Mouse (Mus musculus): ENCODE results near the gene Fam69a.
"Not testable (repeated sequence)": the region's sequence is repeated elsewhere in the genome, so short reads cannot be mapped to it uniquely, and the experiment has no call there.

Fam69a gene

DNA sequence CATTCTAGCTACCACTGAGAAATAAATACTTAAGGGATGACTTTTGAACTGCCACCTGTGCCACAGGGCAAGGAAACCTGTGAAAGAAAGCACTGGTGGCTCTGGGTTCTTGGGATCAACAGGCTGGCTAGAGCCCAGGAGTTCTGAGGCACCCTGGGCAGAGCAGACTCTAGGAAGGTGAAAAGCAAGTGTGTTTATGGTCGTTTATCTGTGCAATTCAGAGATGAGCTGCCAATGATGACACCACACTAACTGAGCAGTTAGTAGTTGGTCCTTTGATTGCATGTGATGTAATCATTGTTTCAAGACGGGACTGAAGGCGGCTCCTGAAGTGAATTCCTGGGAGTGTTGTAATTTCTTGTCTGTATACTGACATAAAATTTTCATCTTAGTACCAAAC, 82.6 kb downstream of the Fam69a start:
- DNase-seq (ENCODE audit: low read depth, low spot score) = no peak

DNA sequence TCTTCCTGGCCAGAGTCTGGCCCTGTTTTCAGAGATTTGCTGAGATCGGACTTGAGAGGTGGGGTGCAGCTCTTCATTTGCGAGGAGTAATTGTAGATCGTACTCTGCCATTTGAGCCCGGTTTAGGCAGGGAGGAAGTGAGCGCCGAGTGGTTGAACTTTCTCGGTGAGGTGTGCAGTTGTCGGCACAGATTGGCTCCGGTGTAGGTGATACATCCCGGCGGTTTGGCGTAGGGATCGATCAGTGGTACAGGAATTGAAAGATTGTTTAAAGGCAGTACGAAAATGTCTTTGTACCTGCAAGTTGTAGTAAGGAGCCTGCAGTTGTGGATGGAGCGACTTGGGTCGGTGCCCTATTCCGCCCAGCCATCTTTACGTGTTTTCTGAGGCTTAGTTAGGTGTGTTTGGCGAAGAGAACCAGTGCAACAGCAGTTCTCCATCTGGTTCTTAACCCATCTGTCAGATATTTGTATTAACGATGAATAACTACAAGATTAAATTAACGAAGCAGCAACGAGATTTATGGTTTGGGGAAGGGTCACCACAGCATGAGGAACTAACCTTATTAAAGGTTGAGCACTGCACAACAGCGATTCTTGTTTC, 85.8 kb downstream of the Fam69a start:
- no peak for DNase-seq (ENCODE audit: low read depth, low spot score)

DNA sequence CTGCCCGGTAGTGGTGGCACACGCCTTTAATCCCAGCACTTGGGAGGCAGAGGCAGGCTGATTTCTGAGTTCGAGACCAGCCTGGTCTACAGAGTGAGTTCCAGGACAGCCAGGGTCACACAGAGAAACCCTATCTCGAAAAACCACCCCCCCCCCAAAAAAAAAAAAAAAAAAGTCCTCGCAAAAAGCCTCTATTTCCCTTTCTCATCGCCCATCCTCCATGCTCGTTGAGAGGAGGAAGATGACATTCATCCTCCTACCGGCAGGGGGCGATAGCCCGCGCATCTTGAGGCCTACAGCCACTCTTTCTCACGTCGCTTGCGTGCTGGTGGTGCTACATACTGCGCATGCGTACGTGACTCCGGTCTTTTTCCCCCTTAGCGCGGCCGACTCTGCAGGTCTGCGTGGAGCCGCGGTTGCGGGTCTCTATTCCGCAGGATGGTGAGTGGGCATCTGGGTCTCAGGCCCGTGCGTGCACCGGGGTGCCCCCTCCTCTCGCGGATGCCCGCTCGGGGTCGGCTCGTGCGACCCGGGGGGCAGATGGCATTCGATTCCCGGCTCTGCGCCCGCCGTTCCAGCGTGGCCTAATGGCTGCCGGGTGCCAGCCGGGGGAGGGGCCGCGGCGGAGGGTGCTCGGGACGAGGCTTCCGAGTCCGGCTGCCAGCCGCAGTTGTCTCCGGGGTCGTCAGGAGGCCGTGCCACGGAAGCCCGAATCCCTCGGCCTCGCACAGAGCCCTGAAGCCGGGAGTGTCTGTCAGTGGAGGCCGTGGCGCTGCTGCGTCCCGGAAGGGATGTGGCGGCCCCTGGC, 86.5 kb downstream of the Fam69a start, which contains the start of gene Rpl5:
TSS of gene Rpl5 (plus strand) at position 297 of the 808 bp plus-strand sequence.
- DNase-seq (ENCODE audit: low read depth, low spot score) = peak; percentile 92

DNA sequence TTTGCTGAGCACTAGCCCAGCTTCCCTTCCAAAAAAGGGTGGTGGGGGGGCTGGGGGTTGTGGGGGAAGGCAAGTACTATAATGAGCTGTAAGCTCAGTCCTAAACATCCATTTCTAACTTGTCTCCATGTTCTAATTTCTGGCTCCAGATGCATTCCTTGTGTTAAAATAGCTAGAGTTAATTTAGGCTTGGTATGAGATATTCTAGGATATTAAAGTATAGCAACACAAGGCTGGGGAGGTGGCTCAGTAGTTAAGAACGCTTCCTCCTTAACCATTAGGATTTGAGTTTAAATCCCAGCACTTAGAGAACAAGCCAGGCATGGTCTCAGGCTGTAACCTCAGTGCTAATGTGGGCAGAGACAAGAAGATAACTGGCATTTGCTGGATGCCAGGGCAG, 90.6 kb downstream of the Fam69a start:
- no peak for DNase-seq (ENCODE audit: low read depth, low spot score)

DNA sequence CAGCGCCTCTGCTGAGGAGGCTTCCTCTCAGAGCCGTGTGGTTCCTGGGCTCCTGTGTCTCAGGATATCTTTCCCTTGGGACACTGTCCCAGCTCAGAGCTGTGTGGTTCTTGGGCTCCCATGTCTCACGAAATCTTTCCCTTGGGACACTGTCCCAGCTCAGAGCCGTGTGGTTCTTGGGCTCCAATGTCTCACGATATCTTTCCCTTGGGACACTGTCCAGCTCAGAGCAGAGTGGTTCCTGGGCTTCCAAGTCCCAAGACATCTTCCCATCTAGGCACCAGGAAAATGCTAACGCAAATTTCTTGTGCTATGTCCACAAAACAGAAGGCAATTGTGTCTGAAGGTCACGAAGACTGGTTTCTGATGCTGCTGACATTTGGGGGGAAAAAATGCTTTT, 92.2 kb downstream of the Fam69a start:
- DNase-seq (ENCODE audit: low read depth, low spot score) = no peak

DNA sequence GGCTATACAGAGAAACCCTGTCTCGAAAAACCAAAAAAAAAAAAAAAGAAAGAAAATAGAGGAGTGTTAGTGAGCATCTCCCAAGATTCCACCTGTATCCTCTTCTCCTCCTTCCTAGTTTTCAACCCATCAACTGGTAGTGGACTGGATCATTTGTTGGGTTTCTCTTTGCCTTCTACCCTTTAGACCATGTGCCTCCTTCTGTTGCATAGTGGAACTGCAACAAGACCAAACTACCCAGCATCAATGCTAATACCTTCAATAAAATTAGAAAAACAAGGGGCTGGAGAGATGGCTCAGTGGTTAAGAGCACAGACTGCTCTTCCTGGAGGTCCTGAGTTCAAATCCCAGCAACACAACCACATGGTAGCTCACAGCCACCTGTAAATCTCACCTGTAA, 95.4 kb downstream of the Fam69a start:
- not testable (repeated sequence) for DNase-seq (ENCODE audit: low read depth, low spot score)

DNA sequence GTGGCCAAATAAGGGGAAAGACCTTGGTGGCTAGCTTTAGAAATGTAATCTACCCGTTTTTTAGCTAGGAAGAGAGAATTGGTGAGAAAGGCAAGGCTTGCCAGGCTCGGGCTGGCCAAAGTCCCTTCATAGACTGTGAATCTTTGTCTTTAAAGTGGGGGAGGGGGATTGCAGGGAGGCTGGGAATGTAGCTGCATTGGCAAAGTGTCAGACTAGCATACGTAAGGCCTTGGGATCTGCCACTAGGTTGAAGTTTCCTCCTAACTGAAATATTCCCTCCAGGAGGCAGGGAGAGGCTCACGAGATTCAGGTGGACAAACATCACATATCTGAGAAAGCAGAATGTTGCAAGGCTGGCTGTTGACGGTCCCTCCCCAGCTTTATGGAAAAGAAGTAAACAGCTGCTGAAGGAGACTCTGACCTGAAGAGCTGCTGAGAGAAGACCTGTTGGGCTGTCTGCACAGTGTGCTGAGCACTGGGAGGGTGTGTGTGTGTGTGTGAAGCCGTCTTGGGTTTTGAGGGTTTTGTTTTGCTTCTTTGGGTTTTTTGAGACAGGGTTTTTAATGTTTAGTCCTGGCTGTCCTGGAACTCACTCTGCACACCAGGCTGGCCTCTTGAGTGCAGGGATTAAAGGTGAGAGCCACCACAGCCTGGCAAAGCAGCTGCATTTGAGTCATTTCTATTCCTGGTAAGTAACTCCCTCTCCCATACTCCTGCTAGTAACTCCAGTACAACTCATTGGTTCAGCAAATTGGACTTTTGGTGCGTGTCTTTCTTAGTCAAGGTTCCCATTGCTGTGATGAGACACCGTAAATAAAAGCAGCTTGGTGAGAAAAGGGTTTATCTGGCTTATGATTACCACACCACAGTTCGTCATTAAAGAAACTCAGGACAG, 96.6 kb downstream of the Fam69a start:
- DNase-seq (ENCODE audit: low read depth, low spot score) = no peak

DNA sequence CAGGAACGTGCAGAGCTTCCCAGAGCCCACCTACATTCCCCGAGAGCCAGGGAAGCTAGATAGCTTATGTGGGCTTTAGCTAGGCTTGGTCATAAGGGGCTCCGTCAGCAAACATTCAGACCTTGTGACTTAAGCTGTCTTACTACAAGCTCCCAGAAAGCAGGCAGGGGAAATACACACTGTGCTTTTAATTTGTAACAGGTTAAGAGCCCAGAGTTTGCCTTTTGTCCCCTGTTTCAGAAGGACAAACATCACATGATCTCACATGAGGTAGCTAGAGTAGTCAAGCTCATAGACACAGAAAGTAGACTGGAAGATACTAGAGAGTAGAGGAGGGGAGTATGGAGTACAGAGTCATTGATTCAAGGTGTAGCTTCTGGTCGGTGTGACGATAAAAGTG, 106.2 kb downstream of the Fam69a start:
- no peak for DNase-seq (ENCODE audit: low read depth, low spot score)

DNA sequence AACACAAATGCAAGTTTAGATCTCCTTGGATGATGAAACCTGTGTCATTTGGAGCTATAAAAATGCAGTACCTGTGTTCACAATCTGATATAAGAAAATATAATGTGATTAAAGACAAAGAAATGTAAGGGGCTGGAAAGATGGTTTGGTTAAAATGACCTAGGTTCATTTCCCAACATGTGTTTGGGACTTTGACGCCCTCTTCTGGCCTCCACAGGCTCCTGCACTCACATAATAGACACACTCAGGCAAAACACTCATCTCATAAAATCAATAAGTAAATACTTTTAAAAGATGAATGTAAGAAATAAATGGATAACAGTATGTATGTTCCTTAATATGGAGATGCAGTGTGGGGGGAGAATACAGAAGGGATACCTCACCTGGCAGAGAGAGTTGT, 109.8 kb downstream of the Fam69a start:
- no peak for DNase-seq (ENCODE audit: low read depth, low spot score)

DNA sequence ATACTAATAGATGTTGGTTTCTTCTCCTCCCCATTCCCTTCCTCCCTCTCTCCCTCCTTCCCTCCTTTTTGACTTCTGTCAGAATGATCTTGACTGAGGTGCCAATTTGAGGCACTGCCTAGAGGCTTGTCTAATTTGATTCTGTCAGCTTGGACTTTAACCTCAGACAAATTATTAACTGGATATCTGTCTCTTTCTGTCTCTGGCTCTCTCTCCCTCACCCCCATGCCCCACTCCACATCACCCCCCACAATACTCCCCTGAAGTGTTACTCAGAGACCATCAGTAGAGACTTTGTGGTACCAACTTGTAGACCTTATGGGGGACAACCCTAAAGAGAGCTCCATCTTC, 111.6 kb downstream of the Fam69a start:
- DNase-seq (ENCODE audit: low read depth, low spot score) = no peak

DNA sequence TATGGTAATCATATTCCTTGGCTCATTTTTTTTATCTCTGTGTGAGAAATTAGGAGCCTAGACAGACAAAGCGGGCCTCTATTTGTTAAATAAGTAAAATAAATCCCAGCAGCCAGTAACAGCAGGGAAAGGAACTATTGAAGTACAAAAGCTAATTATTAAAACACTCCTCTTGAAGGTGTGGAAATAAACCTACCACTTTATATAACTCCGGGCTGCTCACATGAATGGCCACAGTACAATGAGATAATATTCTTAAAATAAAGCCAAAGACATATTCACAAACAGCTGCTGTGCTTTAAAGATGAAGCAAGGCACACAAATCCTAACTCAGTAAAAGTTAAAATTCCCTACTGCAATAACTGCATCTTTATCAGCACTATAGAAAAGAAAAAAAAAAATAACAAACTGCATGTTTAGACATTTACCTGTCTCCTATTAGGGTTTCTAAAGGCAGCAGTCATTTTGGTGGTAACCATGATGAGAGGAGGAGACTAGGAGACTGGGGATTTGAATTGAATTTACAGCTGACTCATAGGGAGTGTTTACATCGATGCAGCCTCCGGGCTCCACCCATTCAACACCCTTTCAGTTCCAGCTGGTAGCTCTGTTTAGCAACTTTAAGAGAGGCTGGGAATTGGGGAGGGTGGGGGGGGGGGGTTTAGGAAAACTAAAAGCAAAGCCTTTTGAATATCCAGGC, 112.2 kb downstream of the Fam69a start, which contains the start of gene Evi5:
TSS of gene Evi5 (minus strand) at position 547 of the 700 bp plus-strand sequence.
- DNase-seq (ENCODE audit: low read depth, low spot score) = no peak

DNA sequence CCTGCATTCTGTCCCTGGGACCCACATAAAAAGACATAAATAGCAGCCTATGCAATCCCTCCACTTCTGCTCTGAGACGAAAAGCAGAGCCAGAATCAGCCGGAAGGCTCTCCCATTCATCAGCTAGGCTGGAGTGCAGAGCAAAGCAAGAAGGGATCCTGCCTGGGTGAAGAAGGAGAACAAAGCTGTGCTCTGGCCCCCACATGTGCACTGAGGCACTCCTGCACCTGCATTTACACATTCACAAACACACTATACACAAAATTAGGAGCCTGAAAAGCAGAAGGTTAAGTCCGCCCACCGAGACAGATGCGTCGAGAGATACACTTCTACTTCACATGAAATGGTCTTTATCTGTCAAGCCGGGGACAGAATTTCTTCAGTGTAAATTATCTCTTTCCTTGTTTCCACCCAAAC, 113.0 kb downstream of the Fam69a start:
- no peak for DNase-seq (ENCODE audit: low read depth, low spot score)

DNA sequence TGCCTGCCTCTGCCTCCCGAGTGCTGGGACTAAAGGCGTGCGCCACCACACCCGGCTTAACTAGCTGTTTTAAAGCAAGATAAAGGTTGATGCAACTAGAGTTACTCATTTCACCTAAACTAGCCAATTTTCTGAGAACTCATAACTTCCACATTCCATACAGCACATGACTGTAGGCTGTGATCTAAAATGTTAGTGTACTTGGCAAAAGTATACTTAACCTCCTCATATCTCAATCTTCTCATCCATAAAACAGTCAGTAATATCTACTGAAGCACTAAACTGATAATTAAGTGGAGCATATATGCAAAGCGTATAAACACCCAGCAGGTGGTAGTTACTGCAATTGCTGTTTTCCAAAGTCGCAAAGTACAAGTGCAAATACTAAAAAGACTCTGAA, 113.6 kb downstream of the Fam69a start:
- DNase-seq (ENCODE audit: low read depth, low spot score) = no peak

DNA sequence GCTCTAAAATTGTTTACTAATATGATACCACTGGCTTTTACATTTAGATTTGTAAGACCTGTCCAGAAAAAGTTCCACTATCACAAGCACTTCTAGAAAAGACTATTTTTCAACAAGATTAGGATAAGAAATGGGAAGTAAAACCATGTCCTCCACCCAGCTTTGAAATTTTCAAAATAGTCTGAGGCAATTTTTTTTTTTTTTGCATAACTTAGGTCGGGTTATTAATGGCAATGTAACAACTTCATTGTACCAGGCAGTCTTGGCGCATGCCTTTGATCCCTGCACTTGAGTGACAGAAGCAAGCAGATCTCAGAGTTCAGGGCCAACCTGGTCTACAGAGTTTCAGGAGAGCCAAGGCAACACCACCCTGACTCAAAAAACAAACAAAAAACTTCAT, 117.2 kb downstream of the Fam69a start:
- DNase-seq (ENCODE audit: low read depth, low spot score) = no peak

DNA sequence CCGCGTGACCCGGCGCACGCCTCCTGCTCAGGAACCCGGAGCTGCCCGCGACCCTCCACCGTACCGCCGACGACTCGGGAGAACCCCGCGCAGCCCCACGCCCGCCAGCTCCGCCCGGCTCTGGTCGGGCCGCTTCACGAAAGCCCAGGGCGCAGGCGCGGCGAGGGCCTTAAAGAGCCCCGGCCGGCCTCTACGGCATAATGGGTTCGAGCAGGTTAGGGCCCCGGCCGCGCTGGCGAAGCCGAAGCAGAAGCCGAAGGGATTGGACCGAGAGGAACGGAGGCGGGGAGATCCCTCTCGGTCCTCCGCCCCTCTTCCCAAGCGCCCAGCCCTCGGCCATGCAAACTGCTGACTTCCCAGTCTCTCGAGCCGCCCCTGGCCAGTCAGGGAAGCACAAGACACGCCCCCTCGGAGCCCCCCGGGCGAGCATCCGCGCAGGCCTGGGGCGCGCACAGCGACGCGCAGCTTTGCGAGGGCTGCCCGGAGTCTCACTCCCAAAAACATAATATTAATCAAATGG, 117.9 kb downstream of the Fam69a start:
- peak; percentile 88 for DNase-seq (ENCODE audit: low read depth, low spot score)

DNA sequence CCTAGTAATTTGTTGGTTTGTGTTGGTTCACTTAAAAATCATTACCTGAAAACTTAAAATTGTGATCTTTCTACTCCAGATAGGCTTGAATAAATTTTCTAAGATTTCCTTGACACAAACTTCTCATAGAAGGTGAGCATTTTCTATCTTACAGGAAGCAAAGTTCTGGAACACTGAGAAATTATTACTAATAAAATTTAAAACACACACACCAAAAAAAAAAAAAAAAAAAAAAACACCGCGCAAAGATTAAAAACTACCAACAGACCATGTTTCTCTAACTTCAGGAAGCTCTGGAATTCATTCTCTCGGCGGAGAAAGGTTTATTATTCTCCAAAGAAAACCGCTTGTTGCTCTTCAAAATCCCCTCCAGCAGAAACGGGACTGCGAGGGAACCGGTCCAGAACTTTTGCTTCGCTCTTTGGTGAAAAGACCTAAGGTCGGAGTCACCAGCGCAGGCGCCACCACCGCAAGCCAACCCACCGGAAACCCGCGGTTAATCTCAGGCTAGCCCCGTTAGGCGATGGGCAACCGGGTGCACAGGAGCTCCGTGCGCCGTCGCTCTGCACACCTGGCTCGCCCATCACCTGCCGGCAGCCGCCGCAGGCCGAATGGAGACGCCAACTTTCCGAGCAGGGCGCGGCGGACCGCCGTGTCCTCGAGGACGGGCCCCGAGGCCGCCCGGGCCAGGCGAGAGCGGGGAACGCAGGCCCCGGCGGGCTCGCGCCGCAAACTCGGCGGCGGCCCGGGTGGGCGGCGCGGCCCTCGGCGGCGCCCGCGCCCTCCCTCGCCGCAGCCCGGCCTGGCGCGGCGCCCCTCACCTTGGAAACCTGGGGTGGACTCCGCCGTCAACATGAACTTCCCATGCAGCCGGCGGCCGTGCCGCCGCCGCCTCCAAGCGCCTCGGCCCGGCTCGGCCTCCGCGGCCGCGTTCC, 118.6 kb downstream of the Fam69a start:
- DNase-seq (ENCODE audit: low read depth, low spot score) = peak; percentile 34

DNA sequence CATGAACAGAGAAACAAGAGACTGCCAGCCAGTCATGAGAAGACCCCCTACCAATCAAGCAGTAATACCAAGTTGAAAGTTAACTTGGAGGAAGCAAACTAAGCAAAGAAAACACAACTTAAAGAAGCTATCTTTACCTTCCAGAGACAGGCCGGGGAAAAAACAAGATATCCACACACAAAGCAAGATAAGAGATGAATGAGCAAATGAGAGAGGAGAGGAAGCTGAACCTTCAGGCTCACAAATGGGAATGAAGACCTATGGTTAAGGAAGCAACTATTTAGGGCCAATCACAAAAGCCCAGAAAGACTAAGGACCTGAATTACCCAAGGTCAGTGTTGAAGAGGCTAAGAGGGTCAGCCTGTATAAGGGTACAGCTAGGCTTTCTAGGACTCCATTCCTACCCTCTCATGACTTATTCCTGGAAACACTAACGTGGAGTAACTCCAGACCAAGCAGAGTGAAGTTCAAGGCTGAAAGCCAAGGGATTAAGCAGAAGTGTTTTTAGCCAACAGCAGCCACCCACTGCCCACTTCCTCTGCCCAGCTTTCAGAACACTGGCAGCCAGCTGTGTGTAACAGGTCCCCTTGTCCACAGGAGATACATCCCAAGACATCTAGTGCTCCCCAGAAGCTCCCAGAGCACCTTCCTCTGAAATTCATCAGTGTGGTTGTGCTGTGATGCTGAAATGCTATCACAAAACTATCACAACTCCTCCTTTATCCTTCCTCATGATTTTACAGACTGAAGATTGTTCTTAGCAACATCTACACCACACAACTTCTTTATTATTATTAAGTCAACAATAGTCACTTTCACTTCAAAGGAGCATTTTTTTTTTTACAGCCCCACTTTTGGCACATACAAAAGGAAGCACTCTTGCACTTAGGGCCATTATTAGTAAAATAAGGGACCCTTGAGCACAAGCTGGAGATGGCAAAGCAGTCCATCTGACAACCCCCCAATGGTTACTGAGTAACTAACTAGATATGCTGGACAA, 120.5 kb downstream of the Fam69a start:
- no peak for DNase-seq (ENCODE audit: low read depth, low spot score)

DNA sequence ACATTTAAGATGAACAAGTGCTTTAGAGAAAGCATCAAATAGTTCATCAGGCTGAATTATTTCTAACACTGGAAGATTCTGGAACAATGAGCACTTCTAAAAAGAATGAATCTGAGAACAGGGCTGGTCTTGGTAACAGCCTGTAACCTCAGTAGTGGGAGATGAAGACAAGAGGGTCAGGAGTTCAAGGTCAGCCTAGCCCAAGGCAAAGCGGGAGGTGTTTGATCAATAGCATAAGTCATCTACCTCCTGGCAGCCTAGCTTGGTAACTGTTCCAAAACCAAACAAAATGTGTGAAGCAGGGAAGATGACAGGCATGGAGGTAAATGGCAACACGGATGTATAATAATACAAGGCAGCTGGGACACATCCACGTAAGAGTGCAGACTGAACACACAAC, 122.9 kb downstream of the Fam69a start:
- no peak for DNase-seq (ENCODE audit: low read depth, low spot score)

DNA sequence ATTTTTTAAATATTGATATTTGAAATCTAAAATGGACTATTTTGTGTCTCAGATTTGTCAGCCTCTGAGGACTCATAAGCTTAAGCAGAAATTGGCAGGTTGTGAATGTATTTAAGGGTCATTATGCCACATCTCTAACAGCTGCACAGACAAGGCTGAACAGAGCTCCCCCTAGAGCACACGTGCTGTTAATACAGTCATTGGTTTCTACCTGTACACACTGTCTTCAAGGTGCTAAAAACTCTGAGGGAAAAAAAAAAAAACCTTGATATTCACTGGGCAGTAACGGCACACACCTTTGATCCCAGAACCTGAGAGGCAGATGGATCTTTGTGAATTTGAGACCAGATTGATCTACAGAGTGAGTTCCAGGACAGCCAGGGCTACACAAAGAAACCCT, 127.9 kb downstream of the Fam69a start:
- no peak for DNase-seq (ENCODE audit: low read depth, low spot score)
